Mouse (Mus musculus) induced T-regulatory cell, adult 2 months (primary cell): ENCODE results near the gene Gm20830.
"Not testable (repeated sequence)": the region's sequence is repeated elsewhere in the genome, so short reads cannot be mapped to it uniquely, and the experiment has no call there.

Source experiments
- DNase-seq: peaks from one replicate; pipeline ENCODE4 v3.0.0-alpha.2; 2012; ENCODE audit warnings: low read depth

Gm20830 gene

DNA sequence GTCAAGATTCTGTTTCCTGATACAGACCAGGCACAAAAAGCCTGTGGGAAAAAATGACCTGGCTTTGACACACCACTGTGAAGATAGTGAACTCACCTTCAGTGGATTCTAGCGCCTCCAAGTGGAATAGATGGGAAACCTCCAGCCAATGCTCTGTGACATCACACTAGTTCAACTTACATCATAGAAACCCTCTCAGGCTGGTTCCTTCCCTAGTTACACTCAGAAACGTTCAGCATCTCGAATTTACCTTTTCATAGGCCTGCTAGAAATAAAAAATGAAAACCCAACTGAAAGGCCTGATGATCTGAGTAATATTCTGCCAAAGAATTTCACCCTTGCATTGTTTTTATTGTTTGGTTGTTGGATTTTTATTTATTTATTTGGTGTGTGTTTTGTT, at the start of gene Gm20830:
Gm20830 (minus strand) TSS at position 101 of the 400 bp plus-strand sequence.
- DNase-seq, result not testable (repeated sequence)
